Mouse (Mus musculus) heart, adult 11 months (tissue): ENCODE measurements around the gene Lrrc46.

Experiments used
- DNase-seq: peaks from one replicate; pipeline ENCODE4 v3.0.0; 2022

Lrrc46 gene

GRCm38 (mm10) chr11:97041022-97041899 is at the start of gene Lrrc46, which contains the start of gene Mrpl10:
Gene Lrrc46 (minus strand): TSS chr11:97041407.
Gene Mrpl10 (plus strand): TSS chr11:97041560.
- DNase-seq: peak; percentile 98

GRCm38 (mm10) chr11:97086365-97086764 is 45.2 kb upstream of the Lrrc46 start:
- DNase-seq: no peak

- no peak for DNase-seq
Measured at GRCm38 (mm10) chr11:97084821-97085505, 43.8 kb upstream of the Lrrc46 start.

- DNase-seq: no peak
Measured at GRCm38 (mm10) chr11:97083401-97084140, 42.4 kb upstream of the Lrrc46 start.

GRCm38 (mm10) chr11:97082977-97083376 is 41.8 kb upstream of the Lrrc46 start:
- DNase-seq: peak; percentile 93

GRCm38 (mm10) chr11:97080291-97080690 is 39.1 kb upstream of the Lrrc46 start:
- DNase-seq: no peak

GRCm38 (mm10) chr11:97078751-97079150 is 37.5 kb upstream of the Lrrc46 start:
- DNase-seq: no peak

- no peak for DNase-seq
Measured at GRCm38 (mm10) chr11:97074235-97074634, 33.0 kb upstream of the Lrrc46 start.

- no peak for DNase-seq
Measured at GRCm38 (mm10) chr11:97072533-97072932, 31.3 kb upstream of the Lrrc46 start.

- DNase-seq: peak; percentile 92
Measured at GRCm38 (mm10) chr11:97071129-97071528, 29.9 kb upstream of the Lrrc46 start.

GRCm38 (mm10) chr11:97069770-97070169 is 28.6 kb upstream of the Lrrc46 start:
- DNase-seq: no peak

GRCm38 (mm10) chr11:97069333-97069732 is 28.1 kb upstream of the Lrrc46 start:
- DNase-seq: no peak

- peak; percentile 88 for DNase-seq
Measured at GRCm38 (mm10) chr11:97066656-97067360, 25.6 kb upstream of the Lrrc46 start.

- no peak for DNase-seq
Measured at GRCm38 (mm10) chr11:97065538-97066295, 24.5 kb upstream of the Lrrc46 start.

- no peak for DNase-seq
Measured at GRCm38 (mm10) chr11:97063921-97064295, 22.7 kb upstream of the Lrrc46 start.

GRCm38 (mm10) chr11:97063274-97063920 is 22.2 kb upstream of the Lrrc46 start:
- DNase-seq: peak; percentile 87

- DNase-seq: peak; percentile 91
Measured at GRCm38 (mm10) chr11:97052219-97052646, 11.0 kb upstream of the Lrrc46 start.

- peak; percentile 92 for DNase-seq
Measured at GRCm38 (mm10) chr11:97050944-97051586, 9.9 kb upstream of the Lrrc46 start.

GRCm38 (mm10) chr11:97050216-97050943 is 9.2 kb upstream of the Lrrc46 start, which contains the start of gene Osbpl7:
Gene Osbpl7 (plus strand): TSS chr11:97050628.
- peak; percentile 97 for DNase-seq
